Mouse (Mus musculus): Measurements from ENCODE around the gene Itpr2. TPM values are rescaled to one million over a fixed set of nuclear protein-coding genes. Genes with fewer than 3 reads are reported as not detected.

Gene Itpr2
- polyA plus RNA-seq, 1 experiment from 2014 or later = 10.9 TPM

- TF ChIP-seq CTCF (IDR thresholded peaks at IDR 0.05; ENCODE audit: low read depth) (no peak), EP300 (optimal IDR thresholded peaks at IDR 0.05) (no peak)
- H3K27me3 ChIP-seq (ENCODE audit: control insufficient read depth, insufficient read depth, low read length) = no peaks in the 10 kb centered on the region
- H3K9ac ChIP-seq (ENCODE audit: low read length) = no peak overlapping the region
- no peak overlapping the region for H3K4me2 ChIP-seq (replicated peaks; ENCODE audit: low read depth)
- H3K36me3 ChIP-seq (ENCODE audit: control insufficient read depth, insufficient read depth, low read length) = no peaks in the 10 kb centered on the region
- ATAC-seq (ENCODE audit: low FRiP score, low TSS enrichment) = no peak
- DNase-seq (ENCODE audit: low spot score) = no peak
- H3K4me3 ChIP-seq (ENCODE audit: low read depth, low read length) = no peak overlapping the region
- H3K9me3 ChIP-seq (ENCODE audit: control insufficient read depth, low read length) = no peaks in the 10 kb centered on the region
- H3K27ac ChIP-seq (replicated peaks) = no peak overlapping the region
- 80% methylated on average over 9 of the region's 9 CpGs for WGBS
- H3K4me1 ChIP-seq (replicated peaks; ENCODE audit: control insufficient read depth, insufficient read depth) = no peaks in the 10 kb centered on the region
Measured at GRCm38 (mm10) chr6:146487079-146487478, 14.9 kb downstream of the Itpr2 start.

GRCm38 (mm10) chr6:146486073-146486472, 15.9 kb downstream of the Itpr2 start:
- no peak overlapping the region for H3K9ac ChIP-seq (ENCODE audit: low read length)
- H3K4me1 ChIP-seq (replicated peaks; ENCODE audit: control insufficient read depth, insufficient read depth) = peaks cover 4% of the 10 kb centered on the region; the same call in 1 of the 2 replicates
- H3K4me3 ChIP-seq (ENCODE audit: low read depth, low read length) = no peak overlapping the region
- TF ChIP-seq EP300 (optimal IDR thresholded peaks at IDR 0.05) (no peak), CTCF (IDR thresholded peaks at IDR 0.05; ENCODE audit: low read depth) (no peak)
- no peak overlapping the region for H3K4me2 ChIP-seq (replicated peaks; ENCODE audit: low read depth)
- H3K27me3 ChIP-seq (ENCODE audit: control insufficient read depth, insufficient read depth, low read length) = no peaks in the 10 kb centered on the region
- no peaks in the 10 kb centered on the region for H3K36me3 ChIP-seq (ENCODE audit: control insufficient read depth, insufficient read depth, low read length)
- no peak overlapping the region for H3K27ac ChIP-seq (replicated peaks)
- ATAC-seq (ENCODE audit: low FRiP score, low TSS enrichment) (no peak), DNase-seq (ENCODE audit: low spot score) (no peak)
- no peaks in the 10 kb centered on the region for H3K9me3 ChIP-seq (ENCODE audit: control insufficient read depth, low read length)
- WGBS = 62% methylated on average over 4 of the region's 4 CpGs

- DNase-seq (ENCODE audit: low spot score) (no peak), ATAC-seq (ENCODE audit: low FRiP score, low TSS enrichment) (no peak)
- H3K4me2 ChIP-seq (replicated peaks; ENCODE audit: low read depth) = no peak overlapping the region
- 52% methylated on average over 6 of the region's 6 CpGs for WGBS
- peaks cover 4% of the 10 kb centered on the region; the same call in 1 of the 2 replicates for H3K4me1 ChIP-seq (replicated peaks; ENCODE audit: control insufficient read depth, insufficient read depth)
- H3K9ac ChIP-seq (ENCODE audit: low read length) = no peak overlapping the region
- H3K4me3 ChIP-seq (ENCODE audit: low read depth, low read length) = no peak overlapping the region
- no peaks in the 10 kb centered on the region for H3K36me3 ChIP-seq (ENCODE audit: control insufficient read depth, insufficient read depth, low read length)
- no peaks in the 10 kb centered on the region for H3K9me3 ChIP-seq (ENCODE audit: control insufficient read depth, low read length)
- TF ChIP-seq CTCF (IDR thresholded peaks at IDR 0.05; ENCODE audit: low read depth) (no peak), EP300 (optimal IDR thresholded peaks at IDR 0.05) (no peak)
- H3K27ac ChIP-seq (replicated peaks) = peak overlapping the region; percentile 45; the same call in 1 of the 2 replicates
- no peaks in the 10 kb centered on the region for H3K27me3 ChIP-seq (ENCODE audit: control insufficient read depth, insufficient read depth, low read length)
Measured at GRCm38 (mm10) chr6:146481441-146481840, 20.6 kb downstream of the Itpr2 start.

- no peak overlapping the region for H3K27ac ChIP-seq (replicated peaks)
Measured at GRCm38 (mm10) chr6:146480925-146481324, 21.1 kb downstream of the Itpr2 start.

GRCm38 (mm10) chr6:146478888-146479683, 22.9 kb downstream of the Itpr2 start:
- H3K4me1 ChIP-seq (replicated peaks; ENCODE audit: control insufficient read depth, insufficient read depth) = peaks cover 4% of the 10 kb centered on the region; the same call in 1 of the 2 replicates
- no peak for ATAC-seq (ENCODE audit: low FRiP score, low TSS enrichment)
- 75% methylated on average over 5 of the region's 5 CpGs for WGBS

More at GRCm38 (mm10) chr6:146480925-146481324, 21.1 kb downstream of the Itpr2 start:
- Histone ChIP-seq H3K36me3 (ENCODE audit: control insufficient read depth, insufficient read depth, low read length) (no peaks in the 10 kb centered on the region), H3K27me3 (ENCODE audit: control insufficient read depth, insufficient read depth, low read length) (no peaks in the 10 kb centered on the region), H3K9ac (ENCODE audit: low read length) (no peak overlapping the region), H3K4me1 (replicated peaks; ENCODE audit: control insufficient read depth, insufficient read depth) (peaks cover 4% of the 10 kb centered on the region; the same call in 1 of the 2 replicates), H3K4me3 (ENCODE audit: low read depth, low read length) (no peak overlapping the region), H3K9me3 (ENCODE audit: control insufficient read depth, low read length) (no peaks in the 10 kb centered on the region), H3K4me2 (replicated peaks; ENCODE audit: low read depth) (no peak overlapping the region)
- TF ChIP-seq EP300 (optimal IDR thresholded peaks at IDR 0.05) (no peak), CTCF (IDR thresholded peaks at IDR 0.05; ENCODE audit: low read depth) (no peak)
- DNase-seq (ENCODE audit: low spot score) (no peak), ATAC-seq (ENCODE audit: low FRiP score, low TSS enrichment) (no peak)
- 59% methylated on average over 3 of the region's 3 CpGs for WGBS

GRCm38 (mm10) chr6:146476865-146477264, 25.2 kb downstream of the Itpr2 start:
- TF ChIP-seq CTCF (IDR thresholded peaks at IDR 0.05; ENCODE audit: low read depth) (no peak), EP300 (optimal IDR thresholded peaks at IDR 0.05) (no peak)
- ATAC-seq (ENCODE audit: low FRiP score, low TSS enrichment) = no peak
- WGBS = 16% methylated on average over 1 of the region's 1 CpGs
- Histone ChIP-seq H3K4me1 (replicated peaks; ENCODE audit: control insufficient read depth, insufficient read depth) (peaks cover 4% of the 10 kb centered on the region; the same call in 1 of the 2 replicates), H3K27ac (replicated peaks) (no peak overlapping the region), H3K27me3 (ENCODE audit: control insufficient read depth, insufficient read depth, low read length) (no peaks in the 10 kb centered on the region), H3K4me3 (ENCODE audit: low read depth, low read length) (no peak overlapping the region), H3K4me2 (replicated peaks; ENCODE audit: low read depth) (no peak overlapping the region), H3K9ac (ENCODE audit: low read length) (no peak overlapping the region), H3K9me3 (ENCODE audit: control insufficient read depth, low read length) (no peaks in the 10 kb centered on the region), H3K36me3 (ENCODE audit: control insufficient read depth, insufficient read depth, low read length) (no peaks in the 10 kb centered on the region)
- DNase-seq (ENCODE audit: low spot score) = no peak

More at GRCm38 (mm10) chr6:146478888-146479683, 22.9 kb downstream of the Itpr2 start:
- DNase-seq (ENCODE audit: low spot score) = no peak
- TF ChIP-seq CTCF (IDR thresholded peaks at IDR 0.05; ENCODE audit: low read depth) (no peak), EP300 (optimal IDR thresholded peaks at IDR 0.05) (no peak)
- Histone ChIP-seq H3K27ac (replicated peaks) (no peak overlapping the region), H3K9ac (ENCODE audit: low read length) (no peak overlapping the region), H3K27me3 (ENCODE audit: control insufficient read depth, insufficient read depth, low read length) (no peaks in the 10 kb centered on the region), H3K4me2 (replicated peaks; ENCODE audit: low read depth) (no peak overlapping the region), H3K9me3 (ENCODE audit: control insufficient read depth, low read length) (no peaks in the 10 kb centered on the region), H3K36me3 (ENCODE audit: control insufficient read depth, insufficient read depth, low read length) (no peaks in the 10 kb centered on the region), H3K4me3 (ENCODE audit: low read depth, low read length) (no peak overlapping the region)

Data from stomach, postnatal 0 days (tissue).